Mouse (Mus musculus): Measurements from ENCODE around the gene Npm1.

- no peak for TF ChIP-seq CTCF (IDR thresholded peaks at IDR 0.05; ENCODE audit: insufficient read depth, low read length)
- no peak for TF ChIP-seq POLR2A (IDR thresholded peaks at IDR 0.05; ENCODE audit: borderline replicate concordance, extremely low read depth, low read depth, low read length)
Observed at GRCm38 (mm10) chr11:33197133-33197514, 34.1 kb upstream of the Npm1 start.
